Mouse (Mus musculus) limb, embryonic 11.5 days (tissue): Measurements from ENCODE around the gene Uck2. TPM values are rescaled to one million over a fixed set of nuclear protein-coding genes. Genes with fewer than 3 reads are reported as not detected.

Source experiments
- ATAC-seq: fragments of 200-750 bp; cut with Nextera tagmentation; 2 replicates; pipeline ENCODE4 v1.8.0; 2017; ENCODE audit warnings: low read depth; ENCODE audit not compliant: insufficient number of reproducible peaks, low FRiP score, low TSS enrichment
- DNase-seq: peaks from one replicate; pipeline ENCODE4 v3.0.0-alpha.2; 2015; ENCODE audit warnings: low spot score
- H3K27ac ChIP-seq: fragments of 300-500 bp; sonication (generic); replicated peaks from 2 replicates; pipeline ENCODE4 v1.5.1; 2014; ENCODE audit warnings: low read depth, mild to moderate bottlenecking, low read length
- H3K27me3 ChIP-seq: fragments of 300-500 bp; sonication (generic); 2 replicates; pipeline ENCODE4 v1.6.1; 2014; ENCODE audit warnings: mild to moderate bottlenecking, low read length, mixed read lengths; ENCODE audit not compliant: control insufficient read depth, insufficient read depth
- H3K36me3 ChIP-seq: fragments of 300-500 bp; sonication (generic); 2 replicates; pipeline ENCODE4 v1.6.1; 2014; ENCODE audit warnings: mild to moderate bottlenecking, low read length, moderate library complexity, mixed read lengths; ENCODE audit not compliant: control insufficient read depth, insufficient read depth
- H3K4me1 ChIP-seq: fragments of 300-500 bp; sonication (generic); 2 replicates; pipeline ENCODE4 v1.6.1; 2014; ENCODE audit warnings: low read length, mixed read lengths; ENCODE audit not compliant: control insufficient read depth, insufficient read depth
- H3K4me2 ChIP-seq: fragments of 300-500 bp; sonication (generic); 2 replicates; pipeline ENCODE4 v1.6.1; 2014; ENCODE audit warnings: low read depth, mild to moderate bottlenecking, moderate library complexity; ENCODE audit not compliant: severe bottlenecking
- H3K4me3 ChIP-seq: fragments of 300-500 bp; sonication (generic); 2 replicates; pipeline ENCODE4 v1.5.1; 2014; ENCODE audit warnings: low read depth, low read length
- H3K9ac ChIP-seq: fragments of 300-500 bp; sonication (generic); 2 replicates; pipeline ENCODE4 v1.6.1; 2014; ENCODE audit warnings: mild to moderate bottlenecking, low read length
- H3K9me3 ChIP-seq: fragments of 300-500 bp; sonication (generic); 2 replicates; pipeline ENCODE4 v1.6.1; 2016; ENCODE audit warnings: low read length; ENCODE audit not compliant: control insufficient read depth
- WGBS: fragments of 180-500 bp; shearing (Covaris S2); extraction: QIAGEN DNeasy Blood & Tissue Kit; methylation state at CpG from one replicate; pipeline ENCODE4 v1.1.7; 2014; 5-methylcytosine and 5-hydroxymethylcytosine counted together
- microRNA-seq: library from miRNA; unstranded; fragments of <30 nt; microRNA quantifications from one replicate; pipeline ENCODE4, GENCODE M21; 2016
- polyA plus RNA-seq: library from polyadenylated mRNA; unstranded; fragments of >200 nt; fragmentation: Nextera tagmentation; extraction: Ambion mirVana; gene quantifications from 2 replicates; pipeline ENCODE4 v1.2.1, GENCODE M21; 2014

Uck2 gene
- polyA plus RNA-seq, 1 experiment from 2014 or later, result 138 TPM

- WGBS, result 80% methylated on average over 8 of the region's 8 CpGs
- Histone ChIP-seq H3K4me1 (no peaks in the 10 kb centered on the region), H3K4me3 (no peak overlapping the region), H3K27ac (no peak overlapping the region), H3K27me3 (no peaks in the 10 kb centered on the region), H3K36me3 (no peaks in the 10 kb centered on the region), H3K4me2 (no peak overlapping the region), H3K9ac (no peak overlapping the region), H3K9me3 (no peaks in the 10 kb centered on the region)
- no peak for DNase-seq
- ATAC-seq, result no peak
These were observed 79.9 kb downstream of the Uck2 start for GRCm38 (mm10) chr1:167205177-167205750.

DNA sequence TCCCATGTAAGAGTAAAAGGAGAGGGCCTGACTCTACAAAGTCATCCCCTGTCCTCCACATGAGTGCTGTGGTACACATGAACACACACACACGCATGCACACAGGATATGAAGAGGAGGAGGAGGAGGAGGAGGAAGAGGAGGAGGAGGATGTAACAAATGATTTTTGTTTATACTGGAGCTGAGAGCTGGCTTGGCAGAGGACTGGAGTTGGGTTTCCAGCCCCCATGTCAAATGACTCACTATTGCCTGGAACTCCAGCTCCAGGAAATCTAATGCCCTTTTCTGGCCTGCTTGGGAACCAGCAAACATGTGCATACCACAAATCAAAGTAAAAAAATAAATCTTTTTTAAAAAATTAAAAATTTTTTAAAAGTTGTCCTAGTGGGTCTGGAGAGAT, 80.7 kb downstream of the Uck2 start:
- H3K4me2 ChIP-seq, result no peak overlapping the region
- H3K4me3 ChIP-seq, result no peak overlapping the region
- no peaks in the 10 kb centered on the region for H3K27me3 ChIP-seq
- ATAC-seq, result no peak
- no peaks in the 10 kb centered on the region for H3K36me3 ChIP-seq
- no peak overlapping the region for H3K9ac ChIP-seq
- WGBS, result 100% methylated on average over 1 of the region's 1 CpGs
- no peaks in the 10 kb centered on the region for H3K9me3 ChIP-seq
- no peaks in the 10 kb centered on the region for H3K4me1 ChIP-seq
- no peak for DNase-seq
- H3K27ac ChIP-seq, result no peak overlapping the region

DNA sequence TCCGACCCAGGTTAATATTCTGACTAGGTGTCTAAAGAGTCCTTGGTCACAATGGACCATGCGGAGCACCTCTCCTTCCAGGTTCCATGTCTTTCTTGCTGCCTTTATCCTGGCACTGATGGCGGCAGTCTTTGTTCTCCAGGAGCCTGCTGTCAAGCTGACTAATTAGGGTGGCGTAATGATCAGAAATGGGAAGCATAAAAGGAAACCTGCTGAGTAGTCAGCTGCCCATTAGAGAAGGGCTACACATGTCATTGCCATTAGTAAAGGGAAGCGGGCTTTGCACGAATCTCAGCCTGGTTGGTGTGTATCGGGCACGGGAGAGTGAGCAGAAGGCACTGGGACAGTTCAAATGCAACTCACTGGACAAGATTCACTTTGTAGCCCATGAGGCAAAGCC, 90.4 kb downstream of the Uck2 start:
- WGBS, result 32% methylated on average over 8 of the region's 8 CpGs
- no peaks in the 10 kb centered on the region for H3K27me3 ChIP-seq
- ATAC-seq, result no peak

GRCm38 (mm10) chr1:167187791-167188190, 97.3 kb downstream of the Uck2 start:
- peak; percentile 71 for DNase-seq
- H3K4me3 ChIP-seq, result no peak overlapping the region
- H3K4me1 ChIP-seq, result no peaks in the 10 kb centered on the region
- WGBS, result 22% methylated on average over 5 of the region's 5 CpGs
- no peaks in the 10 kb centered on the region for H3K9me3 ChIP-seq
- no peak overlapping the region for H3K27ac ChIP-seq
- H3K36me3 ChIP-seq, result no peaks in the 10 kb centered on the region
- H3K27me3 ChIP-seq, result no peaks in the 10 kb centered on the region
- no peak for ATAC-seq
- no peak overlapping the region for H3K9ac ChIP-seq
- no peak overlapping the region for H3K4me2 ChIP-seq

More for the DNA sequence above, 90.4 kb downstream of the Uck2 start:
- DNase-seq, result peak; percentile 28
- H3K9me3 ChIP-seq, result no peaks in the 10 kb centered on the region
- H3K9ac ChIP-seq, result no peak overlapping the region
- no peaks in the 10 kb centered on the region for H3K4me1 ChIP-seq
- H3K27ac ChIP-seq, result no peak overlapping the region
- H3K4me2 ChIP-seq, result no peak overlapping the region
- no peak overlapping the region for H3K4me3 ChIP-seq
- H3K36me3 ChIP-seq, result no peaks in the 10 kb centered on the region

DNA sequence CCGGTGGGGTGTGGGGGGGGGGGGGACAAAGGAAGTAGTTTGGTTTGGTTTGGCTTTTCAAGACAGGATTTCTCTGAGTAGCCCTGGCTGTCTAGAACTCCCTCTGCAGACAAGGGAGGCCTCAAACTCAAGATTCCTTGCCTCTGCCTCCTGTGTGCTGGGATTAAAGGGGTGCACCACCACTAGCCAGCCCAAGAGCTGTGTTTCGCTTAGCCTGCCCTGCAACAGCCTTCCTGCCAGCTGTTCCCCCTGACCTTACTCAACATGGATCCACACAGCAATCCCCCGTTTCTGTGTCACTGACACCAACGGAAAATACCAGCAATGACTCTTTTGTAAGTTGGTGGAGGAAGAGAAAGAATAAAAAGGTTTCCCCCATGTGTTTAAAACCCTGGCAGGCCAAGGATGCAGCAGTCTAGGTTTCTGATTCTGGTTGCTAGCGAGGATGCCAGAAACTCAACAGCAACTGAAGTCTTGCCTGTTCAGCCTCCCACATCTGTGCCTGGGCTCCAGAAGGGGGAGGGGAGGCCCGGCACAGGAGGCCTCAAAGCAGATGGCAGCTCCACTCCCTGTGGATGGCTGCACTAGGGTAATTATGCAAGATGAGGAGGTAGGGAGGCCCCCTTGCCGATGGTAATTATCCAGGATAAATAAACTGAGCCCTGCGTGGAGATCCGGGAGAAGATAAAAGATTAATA, 103.1 kb downstream of the Uck2 start:
- Histone ChIP-seq H3K4me3 (no peak overlapping the region), H3K27me3 (no peaks in the 10 kb centered on the region), H3K27ac (no peak overlapping the region), H3K9me3 (no peaks in the 10 kb centered on the region), H3K36me3 (no peaks in the 10 kb centered on the region), H3K4me2 (no peak overlapping the region), H3K4me1 (peaks cover 5% of the 10 kb centered on the region), H3K9ac (no peak overlapping the region)
- ATAC-seq, result peak; percentile 69; the same call in 1 of the 2 replicates
- peak; percentile 64 for DNase-seq
- 15% methylated on average over 9 of the region's 9 CpGs for WGBS

Small RNA genes lying within 50 kb of the gene (microRNA-seq; reads per million reads assigned to microRNA genes)
- gene Mir6347, result not detected

Other genes starting within 250 kb of the Uck2 start
- gene Tmco1, start 23.1 kb upstream of the Uck2 start, polyA plus RNA-seq, result 77.0 and 81.5 TPM in 2 replicates
- 36.5 and 40.2 TPM in 2 replicates for gene Aldh9a1, start 64.7 kb upstream of the Uck2 start, polyA plus RNA-seq
- gene Mgst3, start 108.5 kb upstream of the Uck2 start, polyA plus RNA-seq, result 42.5 and 44.1 TPM in 2 replicates
- gene Lrrc52, start 181.5 kb upstream of the Uck2 start, polyA plus RNA-seq, result not detected in 2 replicates